Mouse (Mus musculus): ENCODE results near the gene Mapk1.

DNA sequence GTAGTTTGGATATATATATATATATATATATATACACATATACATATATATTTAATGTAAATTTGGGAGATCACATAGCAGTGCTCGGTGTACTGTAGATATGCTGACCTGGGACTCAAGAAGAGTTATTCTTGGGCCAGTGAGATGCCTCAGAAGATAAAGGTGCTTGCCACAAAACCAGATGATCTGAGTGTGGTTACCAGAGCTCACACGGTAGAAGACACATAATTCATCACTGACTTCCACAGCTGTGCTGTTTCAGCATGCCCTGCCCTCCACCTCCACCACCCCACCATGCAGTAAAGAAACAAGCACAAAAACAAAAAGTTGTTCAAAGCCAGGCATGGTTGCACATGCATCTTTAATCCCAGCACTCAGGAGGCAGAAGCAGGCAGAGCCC, 4.4 kb upstream of the Mapk1 start:
- TF ChIP-seq CTCF (IDR thresholded peaks at IDR 0.05; ENCODE audit: control insufficient read depth, insufficient read depth, low read length) (no peak), POLR2A (IDR thresholded peaks at IDR 0.05; ENCODE audit: borderline replicate concordance, control insufficient read depth, low read depth, low read length) (no peak)

Data from bone marrow, adult 2 months (tissue).